Mouse (Mus musculus) spleen, adult 2 months (tissue): ENCODE measurements around the gene St3gal5.

ENCODE experiments used
- CTCF ChIP-seq: fragments of 200-500 bp; IDR thresholded peaks from 2 replicates; pipeline ENCODE4 v1.5.1; 2011; ENCODE audit warnings: mild to moderate bottlenecking, inconsistent platforms; ENCODE audit not compliant: insufficient read depth, insufficient read length, insufficient replicate concordance; ENCODE audit errors: extremely low read depth
- POLR2A ChIP-seq: fragments of 200-500 bp; IDR thresholded peaks from 2 replicates; pipeline ENCODE4 v1.6.1; 2011; ENCODE audit warnings: low read depth, low read length, inconsistent platforms

DNA sequence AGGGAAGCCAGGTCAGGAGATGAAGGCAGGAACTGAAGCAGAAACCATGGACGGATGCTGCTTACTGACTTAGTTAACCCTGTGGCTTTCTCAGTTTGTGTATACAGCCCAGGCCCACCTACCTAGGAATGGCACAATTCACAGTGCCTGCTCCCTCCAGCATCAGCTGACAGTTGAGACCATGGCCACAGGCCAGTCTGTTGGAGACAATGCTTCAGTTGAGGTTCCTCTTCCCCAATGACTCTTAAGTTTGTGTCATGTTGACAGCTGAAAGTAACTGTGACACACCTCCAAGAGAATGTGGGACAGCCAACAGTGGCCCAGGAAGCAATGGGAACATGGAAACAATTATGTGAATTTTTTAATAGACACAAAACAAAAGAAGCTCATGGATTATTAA, 22.5 kb downstream of the St3gal5 start:
- TF ChIP-seq POLR2A: no peak
- TF ChIP-seq CTCF: no peak
